Mouse (Mus musculus) forebrain, postnatal 0 days (tissue): ENCODE results near the gene Cap2. TPM values are rescaled to one million over a fixed set of nuclear protein-coding genes. Genes with fewer than 3 reads are reported as not detected.
A peak's percentile ranks its signal among the peaks of the same experiment; 100 is the strongest.

Source experiments
- ATAC-seq: fragments of 200-750 bp; cut with Nextera tagmentation; 2 replicates; pipeline ENCODE4 v1.8.0; 2017; ENCODE audit warnings: mild to moderate bottlenecking, moderate library complexity
- DNase-seq: peaks from one replicate; pipeline ENCODE4 v3.0.0-alpha.2; 2015
- H3K27ac ChIP-seq: fragments of 300-500 bp; sonication (generic); 2 replicates; pipeline ENCODE4 v1.5.1; 2014; ENCODE audit warnings: low read depth, mild to moderate bottlenecking, antibody characterized with exemption, low read length, moderate library complexity, mixed read lengths
- H3K27me3 ChIP-seq: fragments of 300-500 bp; sonication (generic); 2 replicates; pipeline ENCODE4 v1.6.1; 2014; ENCODE audit warnings: mild to moderate bottlenecking, low read length, mixed read lengths; ENCODE audit not compliant: insufficient read depth
- H3K36me3 ChIP-seq: fragments of 300-500 bp; sonication (generic); 2 replicates; pipeline ENCODE4 v1.6.1; 2014; ENCODE audit warnings: mild to moderate bottlenecking, moderate library complexity; ENCODE audit not compliant: insufficient read depth
- H3K4me1 ChIP-seq: fragments of 300-500 bp; sonication (generic); 2 replicates; pipeline ENCODE4 v1.6.1; 2014; ENCODE audit warnings: antibody characterized with exemption; ENCODE audit not compliant: insufficient read depth
- H3K4me2 ChIP-seq: fragments of 300-500 bp; sonication (generic); 2 replicates; pipeline ENCODE4 v1.6.1; 2014; ENCODE audit warnings: low read depth, mild to moderate bottlenecking, moderate library complexity
- H3K4me3 ChIP-seq: fragments of 300-500 bp; sonication (generic); 2 replicates; pipeline ENCODE4 v1.5.1; 2014; ENCODE audit warnings: low read depth, low read length, mixed read lengths
- H3K9ac ChIP-seq: fragments of 300-500 bp; sonication (generic); 2 replicates; pipeline ENCODE4 v1.6.1; 2014; ENCODE audit warnings: mild to moderate bottlenecking
- H3K9me3 ChIP-seq: fragments of 300-500 bp; sonication (generic); 2 replicates; pipeline ENCODE4 v1.6.1; 2016; ENCODE audit warnings: low read length
- CTCF ChIP-seq: sonication (generic); IDR thresholded peaks from 2 replicates; pipeline ENCODE4 v1.5.1; 2016; ENCODE audit warnings: antibody characterized with exemption, control low read depth, low read depth
- WGBS: fragments of 180-500 bp; shearing (Covaris S2); extraction: QIAGEN DNeasy Blood & Tissue Kit; methylation state at CpG from one replicate; pipeline ENCODE4 v1.1.7; 2014; 5-methylcytosine and 5-hydroxymethylcytosine counted together
- polyA plus RNA-seq: library from polyadenylated mRNA; unstranded; fragments of >200 nt; fragmentation: Nextera tagmentation; extraction: Ambion mirVana; gene quantifications from 2 replicates; pipeline ENCODE4 v1.2.1, GENCODE M21; 2015
- total RNA-seq: library from RNA; depleted of rRNA; stranded (reverse); fragments of >200 nt; gene quantifications from 2 replicates; pipeline ENCODE4 v1.2.3, GENCODE M21; 2014

The Cap2 gene
- total and polyA plus RNA-seq, 2 experiments from 2014 or later: 14.6 to 16.5 TPM

DNA sequence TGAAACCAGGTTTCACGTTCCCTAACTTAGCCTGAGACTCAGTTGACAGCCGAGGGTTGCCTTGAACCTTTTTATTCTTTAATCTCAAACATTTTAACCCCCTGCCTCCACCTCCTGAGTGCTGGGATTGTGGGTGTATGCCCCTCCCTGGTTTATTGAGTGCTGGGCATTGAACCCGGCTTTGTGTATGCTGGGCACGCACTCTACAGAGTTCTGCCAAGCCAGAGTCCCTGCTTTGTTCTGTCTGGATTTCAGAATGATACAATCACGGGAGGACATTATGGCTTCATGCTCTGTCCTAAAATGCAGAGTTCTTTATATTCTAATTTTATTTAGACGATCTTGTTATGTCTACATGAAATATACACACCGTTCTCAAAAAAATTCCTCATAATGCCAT is 41.1 kb downstream of the Cap2 start:
- peak; percentile 77 for ATAC-seq
- Histone ChIP-seq H3K4me3 (no peak overlapping the region), H3K36me3 (no peaks in the 10 kb centered on the region), H3K4me2 (no peak overlapping the region), H3K27ac (no peak overlapping the region; the same call in 1 of the 2 replicates), H3K27me3 (no peaks in the 10 kb centered on the region), H3K9me3 (no peaks in the 10 kb centered on the region), H3K4me1 (peaks cover 5% of the 10 kb centered on the region; the same call in 1 of the 2 replicates), H3K9ac (no peak overlapping the region)
- WGBS: 18% methylated on average over 7 of the region's 7 CpGs
- no peak for TF ChIP-seq CTCF
- peak; percentile 54 for DNase-seq

DNA sequence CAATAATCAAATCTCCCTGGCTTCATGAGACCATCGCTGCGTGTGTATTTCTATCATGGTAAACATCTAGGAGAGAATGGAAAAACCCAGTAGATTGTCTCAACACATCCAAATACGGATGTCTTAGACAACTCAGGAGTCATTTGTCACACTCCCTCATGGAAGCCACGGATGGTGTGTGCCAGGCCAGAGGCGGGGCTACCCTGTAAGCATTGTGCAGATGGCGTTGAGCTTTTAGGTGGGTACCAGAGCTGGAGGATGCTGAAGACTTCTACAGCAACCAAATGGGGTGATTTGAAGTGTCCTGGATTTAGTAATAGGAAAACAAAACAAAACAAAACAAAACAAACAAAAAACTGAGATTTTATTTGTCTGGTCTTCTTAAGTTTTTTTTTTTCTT is 43.0 kb downstream of the Cap2 start:
- H3K27ac ChIP-seq: 0 out of 2 replicates have a peak overlapping the region, but pooled peaks have one; percentile 21
- no peak overlapping the region for H3K9ac ChIP-seq
- no peak for ATAC-seq
- no peak overlapping the region for H3K4me3 ChIP-seq
- WGBS: 42% methylated on average over 6 of the region's 6 CpGs
- H3K27me3 ChIP-seq: no peaks in the 10 kb centered on the region
- H3K4me2 ChIP-seq: no peak overlapping the region
- H3K4me1 ChIP-seq: peaks cover 15% of the 10 kb centered on the region; the same call in 1 of the 2 replicates
- no peaks in the 10 kb centered on the region for H3K9me3 ChIP-seq
- no peaks in the 10 kb centered on the region for H3K36me3 ChIP-seq
- TF ChIP-seq CTCF: no peak
- DNase-seq: no peak

DNA sequence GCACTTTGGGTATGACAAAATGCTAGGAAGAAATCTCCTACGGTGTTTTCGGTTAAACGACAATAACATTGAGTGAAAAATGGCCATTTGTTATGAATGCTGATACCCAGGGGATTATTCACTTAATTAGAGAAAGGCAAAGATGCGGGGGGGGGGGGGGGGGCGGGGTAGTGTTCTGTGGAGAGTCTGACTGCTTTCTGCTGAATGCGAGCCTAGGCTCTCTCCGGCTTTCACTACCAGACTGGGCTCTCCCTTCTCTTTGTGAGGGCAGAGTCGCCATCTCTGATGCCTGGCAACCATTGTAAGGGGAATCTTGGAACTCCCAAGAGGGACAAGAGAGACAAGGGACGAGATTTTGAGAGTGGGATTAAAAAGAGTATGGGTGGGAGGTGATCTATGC is 43.4 kb downstream of the Cap2 start:
- no peak for DNase-seq
- Histone ChIP-seq H3K27me3 (no peaks in the 10 kb centered on the region), H3K9ac (no peak overlapping the region), H3K27ac (no peak overlapping the region), H3K36me3 (no peaks in the 10 kb centered on the region), H3K4me3 (no peak overlapping the region), H3K9me3 (no peaks in the 10 kb centered on the region), H3K4me1 (peaks cover 15% of the 10 kb centered on the region; the same call in 1 of the 2 replicates), H3K4me2 (no peak overlapping the region)
- no peak for TF ChIP-seq CTCF
- WGBS: 10% methylated on average over 9 of the region's 9 CpGs
- ATAC-seq: no peak

DNA sequence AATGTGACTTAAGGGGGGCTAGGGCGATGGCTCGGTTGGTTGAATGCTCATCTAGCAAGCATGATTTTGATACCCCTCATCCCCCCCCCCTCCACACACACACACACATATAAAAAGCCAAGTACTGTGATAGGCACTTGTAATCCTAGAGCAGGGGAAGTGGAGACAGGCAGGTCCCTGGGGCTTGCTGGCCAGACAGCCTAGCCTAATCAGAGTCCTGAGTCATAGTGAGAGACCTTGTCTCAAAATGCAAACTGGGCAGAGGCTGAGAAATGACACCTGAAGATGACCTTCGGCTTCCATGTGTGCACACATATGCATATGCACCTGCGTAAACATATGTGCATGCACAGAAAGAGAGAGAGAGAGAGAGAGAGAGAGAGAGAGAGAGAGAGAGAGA is 45.2 kb downstream of the Cap2 start:
- TF ChIP-seq CTCF: no peak
- Histone ChIP-seq H3K27me3 (no peaks in the 10 kb centered on the region), H3K4me3 (no peak overlapping the region), H3K27ac (no peak overlapping the region), H3K36me3 (no peaks in the 10 kb centered on the region), H3K4me2 (no peak overlapping the region), H3K9me3 (no peaks in the 10 kb centered on the region), H3K4me1 (peaks cover 15% of the 10 kb centered on the region; the same call in 1 of the 2 replicates), H3K9ac (no peak overlapping the region)
- ATAC-seq (no peak), DNase-seq (no peak)
- 74% methylated on average over 4 of the region's 4 CpGs for WGBS

DNA sequence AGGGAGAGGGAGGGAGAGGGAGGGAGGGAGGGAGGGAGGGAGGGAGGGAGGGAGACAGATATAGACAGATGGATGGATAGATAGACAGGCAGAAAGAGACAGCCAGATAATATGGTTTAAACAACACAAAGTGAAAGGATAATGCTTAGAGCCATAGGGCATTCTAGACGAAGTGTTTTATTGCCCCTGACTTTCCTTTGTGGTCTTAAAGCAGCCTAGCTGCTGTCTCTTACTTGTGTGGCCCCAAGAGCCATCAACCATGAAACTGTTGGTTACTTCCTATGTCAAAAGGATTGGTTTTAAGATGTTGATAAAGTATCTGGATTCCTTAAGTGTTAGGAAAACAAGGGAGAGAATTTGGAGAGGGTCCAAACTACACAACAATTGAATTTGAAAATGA is 45.6 kb downstream of the Cap2 start:
- DNase-seq (no peak), ATAC-seq (no peak)
- no peaks in the 10 kb centered on the region for H3K9me3 ChIP-seq
- H3K4me2 ChIP-seq: no peak overlapping the region
- H3K27ac ChIP-seq: no peak overlapping the region
- no peak overlapping the region for H3K9ac ChIP-seq
- H3K27me3 ChIP-seq: no peaks in the 10 kb centered on the region
- 23% methylated on average over 1 of the region's 1 CpGs for WGBS
- H3K4me1 ChIP-seq: peaks cover 15% of the 10 kb centered on the region; the same call in 1 of the 2 replicates
- no peaks in the 10 kb centered on the region for H3K36me3 ChIP-seq
- no peak for TF ChIP-seq CTCF
- H3K4me3 ChIP-seq: no peak overlapping the region

DNA sequence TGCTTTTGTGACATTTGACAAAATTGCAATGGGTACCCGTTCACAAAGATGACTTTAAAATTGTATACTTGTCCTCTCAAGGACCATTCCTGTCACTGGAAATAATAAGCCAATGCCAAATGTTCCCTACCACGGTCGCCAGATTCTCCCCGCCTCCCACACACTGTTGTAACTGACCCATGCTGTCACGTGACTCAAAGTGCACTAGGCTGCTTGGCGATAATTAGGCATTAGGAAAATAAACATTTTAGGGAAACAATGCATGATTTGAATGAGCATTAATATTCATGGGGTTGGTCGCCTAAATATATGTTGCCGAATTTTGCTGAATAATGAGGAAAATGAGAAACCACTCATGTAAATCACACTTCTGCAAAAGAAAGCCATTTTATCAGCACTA is 46.5 kb downstream of the Cap2 start:
- peak overlapping the region; percentile 82 for H3K27ac ChIP-seq
- no peak overlapping the region for H3K9ac ChIP-seq
- no peaks in the 10 kb centered on the region for H3K9me3 ChIP-seq
- H3K4me2 ChIP-seq: peak overlapping the region; percentile 15; the same call in 1 of the 2 replicates
- TF ChIP-seq CTCF: no peak
- ATAC-seq (0 out of 2 replicates have a peak, but pooled peaks have one; percentile 5), DNase-seq (no peak)
- H3K27me3 ChIP-seq: no peaks in the 10 kb centered on the region
- WGBS: 14% methylated on average over 8 of the region's 8 CpGs
- H3K4me3 ChIP-seq: no peak overlapping the region
- no peaks in the 10 kb centered on the region for H3K36me3 ChIP-seq
- H3K4me1 ChIP-seq: peaks cover 15% of the 10 kb centered on the region; the same call in 1 of the 2 replicates

DNA sequence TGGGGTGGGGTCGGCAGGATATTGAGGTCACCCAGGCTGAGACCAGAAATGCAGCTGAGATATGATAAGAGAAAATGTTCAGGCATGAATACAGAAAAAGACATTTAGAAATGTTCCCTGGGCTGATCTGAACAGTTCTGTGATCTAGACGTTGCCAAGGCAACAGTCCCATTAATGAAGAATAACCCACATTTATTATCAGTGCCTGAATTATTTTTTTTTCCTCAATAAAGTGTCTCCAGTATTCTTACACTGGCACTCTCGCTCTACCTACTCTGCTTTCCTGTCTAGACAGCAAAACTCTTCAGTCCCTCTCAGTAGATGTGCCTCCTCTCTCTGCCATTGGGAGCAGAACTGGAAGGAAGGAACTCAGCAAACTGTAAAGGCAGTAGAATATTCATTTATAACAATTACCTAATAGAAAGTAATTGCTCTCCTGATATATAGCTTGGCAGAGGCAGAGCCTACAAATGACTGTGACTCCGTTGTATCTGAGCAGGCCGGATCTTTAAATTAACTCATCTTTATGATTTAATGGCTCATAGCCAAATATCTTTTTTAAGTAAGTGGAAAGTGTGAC is 47.0 kb downstream of the Cap2 start:
- no peaks in the 10 kb centered on the region for H3K9me3 ChIP-seq
- 34% methylated on average over 5 of the region's 5 CpGs for WGBS
- H3K4me3 ChIP-seq: no peak overlapping the region
- H3K9ac ChIP-seq: no peak overlapping the region
- ATAC-seq (peak; percentile 81), DNase-seq (peak; percentile 71)
- H3K27ac ChIP-seq: peak overlapping the region; percentile 82
- no peaks in the 10 kb centered on the region for H3K36me3 ChIP-seq
- peaks cover 15% of the 10 kb centered on the region; the same call in 1 of the 2 replicates for H3K4me1 ChIP-seq
- no peak for TF ChIP-seq CTCF
- H3K27me3 ChIP-seq: no peaks in the 10 kb centered on the region
- peak overlapping the region; percentile 15; the same call in 1 of the 2 replicates for H3K4me2 ChIP-seq
